Mouse (Mus musculus): ENCODE data around the gene Ube2c. TPM values are rescaled to one million over a fixed set of nuclear protein-coding genes. Genes with fewer than 3 reads are reported as not detected.

Ube2c gene
- polyA plus RNA-seq, 1 experiment: 279 TPM

DNA sequence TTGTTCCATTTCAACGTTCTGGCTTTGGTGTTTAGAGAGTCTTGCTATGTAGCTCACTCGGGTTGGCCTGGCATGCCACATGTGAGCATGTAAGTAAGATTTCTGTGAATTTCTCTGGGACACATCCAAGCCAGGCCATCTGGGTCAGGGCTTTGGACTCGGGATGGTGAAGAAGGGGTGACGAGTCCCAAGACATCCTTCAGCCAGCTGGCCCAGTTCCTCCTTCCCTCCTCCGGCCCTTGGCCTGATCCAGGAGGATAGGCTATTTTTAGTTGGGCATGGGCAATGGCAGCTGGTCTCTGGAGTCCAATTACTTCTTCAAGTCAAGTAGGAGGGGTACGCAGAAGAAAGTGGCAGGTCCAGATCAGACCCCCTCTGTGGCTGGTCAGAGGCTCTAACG lies 9.1 kb downstream of the Ube2c start:
- no peaks in the 10 kb centered on the region for H3K79me3 ChIP-seq (ENCODE audit: low read depth)
- no peaks in the 10 kb centered on the region for H3K27me3 ChIP-seq (ENCODE audit: control insufficient read depth, insufficient read depth, insufficient read length)
- no peak overlapping the region for H3ac ChIP-seq (ENCODE audit: control insufficient read depth, insufficient read length, low read depth)
- no peaks in the 10 kb centered on the region for H3K79me2 ChIP-seq (ENCODE audit: control insufficient read depth, insufficient read depth)
- no peak overlapping the region for H3K4me3 ChIP-seq (ENCODE audit: insufficient read depth, poor library complexity, severe bottlenecking)
- no peaks in the 10 kb centered on the region for H3K36me3 ChIP-seq (ENCODE audit: control insufficient read depth, insufficient read depth)
- TF ChIP-seq MAX (IDR thresholded peaks at IDR 0.05) (no peak), FOSL1 (IDR thresholded peaks at IDR 0.05; ENCODE audit: insufficient read depth, low read length, poor library complexity, severe bottlenecking) (no peak), CEBPB (IDR thresholded peaks at IDR 0.05; ENCODE audit: low read depth) (no peak), MYOD1 (IDR thresholded peaks at IDR 0.05; ENCODE audit: control insufficient read depth, insufficient read length, low read depth) (no peak), MYOG (IDR thresholded peaks at IDR 0.05; ENCODE audit: control insufficient read depth, extremely low read depth, insufficient read length) (no peak), CTCF (IDR thresholded peaks at IDR 0.05; ENCODE audit: control insufficient read depth, insufficient read depth, insufficient read length) (no peak)

DNA sequence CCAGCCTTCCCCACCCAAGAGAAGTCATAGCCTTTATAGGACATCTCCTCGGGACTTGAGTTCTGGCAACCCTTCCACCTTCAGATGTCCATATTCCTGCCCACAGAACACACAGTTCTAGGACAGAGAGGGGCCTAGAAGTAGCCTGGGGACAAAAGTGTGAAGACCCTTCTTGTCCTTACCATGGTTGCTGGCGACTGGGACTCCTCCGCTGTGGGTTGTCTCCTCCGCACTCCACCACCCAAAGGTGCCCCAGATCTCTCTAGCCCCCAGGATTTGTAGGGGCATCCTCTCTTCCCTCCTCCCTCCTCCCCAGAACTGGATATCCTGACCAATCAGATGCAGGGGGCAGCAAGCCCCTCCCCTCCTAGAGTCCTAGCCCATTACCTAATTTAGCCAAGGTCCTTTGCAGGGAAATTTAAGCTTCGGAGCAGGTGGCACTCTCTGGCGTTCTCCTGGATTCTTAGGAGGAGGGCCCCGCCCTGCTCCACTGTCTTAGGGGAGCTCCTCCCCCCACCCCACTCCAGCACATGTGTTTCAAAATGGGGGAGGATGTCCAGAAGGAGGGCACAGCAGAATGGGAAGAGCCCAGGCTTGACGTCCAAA lies 9.9 kb downstream of the Ube2c start, which contains the start of gene Tnnc2:
Gene Tnnc2, minus strand, starts transcription at position 487 of the 606 bp plus-strand sequence.
- Histone ChIP-seq H3K4me3 (ENCODE audit: insufficient read depth, poor library complexity, severe bottlenecking) (no peak within 1 kb of the TSS), H3K79me2 (ENCODE audit: control insufficient read depth, insufficient read depth) (no peaks in the 10 kb centered on the region), H3K27me3 (ENCODE audit: control insufficient read depth, insufficient read depth, insufficient read length) (no peaks in the 10 kb centered on the region), H3K79me3 (ENCODE audit: low read depth) (no peaks in the 10 kb centered on the region), H3ac (ENCODE audit: control insufficient read depth, insufficient read length, low read depth) (no peak within 1 kb of the TSS), H3K36me3 (ENCODE audit: control insufficient read depth, insufficient read depth) (no peaks in the 10 kb centered on the region)
- no peak for TF ChIP-seq MAX (IDR thresholded peaks at IDR 0.05)
- no peak for TF ChIP-seq MYOD1 (IDR thresholded peaks at IDR 0.05; ENCODE audit: control insufficient read depth, insufficient read length, low read depth)
- TF ChIP-seq USF1 (IDR thresholded peaks at IDR 0.05; ENCODE audit: low read depth): no peak
- TF ChIP-seq FOSL1 (IDR thresholded peaks at IDR 0.05; ENCODE audit: insufficient read depth, low read length, poor library complexity, severe bottlenecking): no peak
- TF ChIP-seq CTCF (IDR thresholded peaks at IDR 0.05; ENCODE audit: control insufficient read depth, insufficient read depth, insufficient read length): no peak
- no peak for TF ChIP-seq MYOG (IDR thresholded peaks at IDR 0.05; ENCODE audit: control insufficient read depth, extremely low read depth, insufficient read length)
- no peak for TF ChIP-seq CEBPB (IDR thresholded peaks at IDR 0.05; ENCODE audit: low read depth)

GRCm38 (mm10) chr2:164781876-164782275 lies 12.2 kb downstream of the Ube2c start:
- Histone ChIP-seq H3K79me3 (ENCODE audit: low read depth) (no peaks in the 10 kb centered on the region), H3K4me3 (ENCODE audit: insufficient read depth, poor library complexity, severe bottlenecking) (no peak overlapping the region), H3K36me3 (ENCODE audit: control insufficient read depth, insufficient read depth) (no peaks in the 10 kb centered on the region), H3ac (ENCODE audit: control insufficient read depth, insufficient read length, low read depth) (no peak overlapping the region), H3K79me2 (ENCODE audit: control insufficient read depth, insufficient read depth) (no peaks in the 10 kb centered on the region), H3K27me3 (ENCODE audit: control insufficient read depth, insufficient read depth, insufficient read length) (no peaks in the 10 kb centered on the region)
- TF ChIP-seq CEBPB (IDR thresholded peaks at IDR 0.05; ENCODE audit: low read depth): no peak
- TF ChIP-seq MYOG (IDR thresholded peaks at IDR 0.05; ENCODE audit: control insufficient read depth, extremely low read depth, insufficient read length): no peak
- no peak for TF ChIP-seq USF1 (IDR thresholded peaks at IDR 0.05; ENCODE audit: low read depth)
- TF ChIP-seq FOSL1 (IDR thresholded peaks at IDR 0.05; ENCODE audit: insufficient read depth, low read length, poor library complexity, severe bottlenecking): no peak
- TF ChIP-seq CTCF (IDR thresholded peaks at IDR 0.05; ENCODE audit: control insufficient read depth, insufficient read depth, insufficient read length): no peak
- TF ChIP-seq MYOD1 (IDR thresholded peaks at IDR 0.05; ENCODE audit: control insufficient read depth, insufficient read length, low read depth): no peak
- TF ChIP-seq MAX (IDR thresholded peaks at IDR 0.05): no peak

GRCm38 (mm10) chr2:164783926-164784581 lies 14.4 kb downstream of the Ube2c start:
- no peak for TF ChIP-seq USF1 (IDR thresholded peaks at IDR 0.05; ENCODE audit: low read depth)
- TF ChIP-seq FOSL1 (IDR thresholded peaks at IDR 0.05; ENCODE audit: insufficient read depth, low read length, poor library complexity, severe bottlenecking): no peak
- TF ChIP-seq CEBPB (IDR thresholded peaks at IDR 0.05; ENCODE audit: low read depth): no peak
- no peak for TF ChIP-seq CTCF (IDR thresholded peaks at IDR 0.05; ENCODE audit: control insufficient read depth, insufficient read depth, insufficient read length)
- TF ChIP-seq MYOD1 (IDR thresholded peaks at IDR 0.05; ENCODE audit: control insufficient read depth, insufficient read length, low read depth): no peak
- TF ChIP-seq MAX (IDR thresholded peaks at IDR 0.05): no peak
- no peak for TF ChIP-seq MYOG (IDR thresholded peaks at IDR 0.05; ENCODE audit: control insufficient read depth, extremely low read depth, insufficient read length)
- H3ac ChIP-seq (ENCODE audit: control insufficient read depth, insufficient read length, low read depth): no peak overlapping the region
- H3K4me3 ChIP-seq (ENCODE audit: insufficient read depth, poor library complexity, severe bottlenecking): no peak overlapping the region
- peaks cover 9% of the 10 kb centered on the region for H3K79me2 ChIP-seq (ENCODE audit: control insufficient read depth, insufficient read depth)
- no peaks in the 10 kb centered on the region for H3K27me3 ChIP-seq (ENCODE audit: control insufficient read depth, insufficient read depth, insufficient read length)
- peaks cover 12% of the 10 kb centered on the region for H3K36me3 ChIP-seq (ENCODE audit: control insufficient read depth, insufficient read depth)
- H3K79me3 ChIP-seq (ENCODE audit: low read depth): no peaks in the 10 kb centered on the region

DNA sequence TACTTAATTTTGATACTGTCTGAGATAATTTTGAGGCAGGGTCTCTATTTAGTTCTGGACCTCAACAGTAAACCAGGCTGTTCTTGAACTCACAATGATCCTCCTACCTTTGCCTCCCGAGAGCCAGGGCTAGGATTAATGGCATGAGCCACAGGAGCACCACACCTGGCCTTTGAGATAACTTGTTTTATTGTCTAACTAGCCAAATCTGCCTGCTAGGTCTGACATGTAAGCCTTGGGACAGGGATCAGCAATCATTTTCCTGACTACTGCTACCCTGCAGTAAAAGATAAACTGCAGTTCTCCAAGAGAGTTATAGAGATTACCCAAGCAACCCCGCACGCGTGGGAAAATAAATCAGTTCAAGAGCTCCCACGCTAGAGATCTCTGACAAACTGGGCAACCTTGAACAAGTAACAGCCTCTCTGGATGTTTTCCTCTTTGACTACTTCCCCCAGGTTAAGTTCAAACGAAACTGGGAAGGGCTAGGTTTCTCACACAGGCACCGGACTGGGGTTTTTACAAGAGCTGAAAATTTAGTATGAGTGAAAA lies 15.2 kb downstream of the Ube2c start:
- peaks cover 21% of the 10 kb centered on the region for H3K36me3 ChIP-seq (ENCODE audit: control insufficient read depth, insufficient read depth)
- no peak for TF ChIP-seq MYOD1 (IDR thresholded peaks at IDR 0.05; ENCODE audit: control insufficient read depth, insufficient read length, low read depth)
- TF ChIP-seq CEBPB (IDR thresholded peaks at IDR 0.05; ENCODE audit: low read depth): no peak
- TF ChIP-seq MAX (IDR thresholded peaks at IDR 0.05): no peak
- no peak for TF ChIP-seq FOSL1 (IDR thresholded peaks at IDR 0.05; ENCODE audit: insufficient read depth, low read length, poor library complexity, severe bottlenecking)
- TF ChIP-seq USF1 (IDR thresholded peaks at IDR 0.05; ENCODE audit: low read depth): no peak
- TF ChIP-seq MYOG (IDR thresholded peaks at IDR 0.05; ENCODE audit: control insufficient read depth, extremely low read depth, insufficient read length): no peak
- no peak for TF ChIP-seq CTCF (IDR thresholded peaks at IDR 0.05; ENCODE audit: control insufficient read depth, insufficient read depth, insufficient read length)
- peak overlapping the region; percentile 20 for H3ac ChIP-seq (ENCODE audit: control insufficient read depth, insufficient read length, low read depth)
- H3K4me3 ChIP-seq (ENCODE audit: insufficient read depth, poor library complexity, severe bottlenecking): peak overlapping the region; percentile 45
- H3K79me2 ChIP-seq (ENCODE audit: control insufficient read depth, insufficient read depth): peaks cover 9% of the 10 kb centered on the region
- H3K27me3 ChIP-seq (ENCODE audit: control insufficient read depth, insufficient read depth, insufficient read length): no peaks in the 10 kb centered on the region
- no peaks in the 10 kb centered on the region for H3K79me3 ChIP-seq (ENCODE audit: low read depth)

Measured in C2C12 (cell line).